Mouse (Mus musculus): ENCODE measurements at regions not wholly inside any gene's neighbourhood (a gene's known extent, or its start where the extent isn't known, plus 50 kb on each side); places are given as distances from the start of the nearest gene placed in this dataset.

DNA sequence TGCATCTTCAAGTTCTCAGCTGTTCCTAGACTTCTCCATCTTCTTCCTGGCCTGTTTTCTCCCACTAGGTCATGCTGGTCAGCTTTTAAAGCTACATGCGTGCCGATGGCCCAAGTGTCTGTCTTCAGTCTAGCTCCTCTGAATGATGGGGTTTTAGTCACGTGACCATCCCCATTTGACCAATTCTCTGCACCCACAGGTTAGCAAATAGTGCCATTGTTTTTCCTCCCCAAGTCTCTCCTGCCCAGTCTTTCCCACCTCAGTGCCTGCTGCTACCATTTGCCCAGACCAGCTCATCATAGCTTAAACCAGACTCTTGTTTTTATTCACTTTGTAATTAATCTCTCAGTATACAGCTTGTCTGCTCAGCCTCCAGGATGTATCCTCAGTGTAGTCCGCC lies 62.3 kb downstream of the Zfp706 start:
- H3K9me3 ChIP-seq (replicated peaks): no peaks in the 10 kb centered on the region
- no peak overlapping the region for H3K9ac ChIP-seq
- no peak overlapping the region for H3K27ac ChIP-seq (replicated peaks)
- no peak overlapping the region for H3K4me3 ChIP-seq (replicated peaks)
- no peaks in the 10 kb centered on the region for H3K36me3 ChIP-seq (replicated peaks)
- H3K27me3 ChIP-seq: no peaks in the 10 kb centered on the region
- no peak overlapping the region for H3K4me2 ChIP-seq
- ATAC-seq (ENCODE audit: insufficient read depth): no peak
- no peaks in the 10 kb centered on the region for H3K4me1 ChIP-seq (replicated peaks)
- 69% methylated on average over 4 of the region's 4 CpGs for WGBS (ENCODE audit: insufficient replicate concordance)

DNA sequence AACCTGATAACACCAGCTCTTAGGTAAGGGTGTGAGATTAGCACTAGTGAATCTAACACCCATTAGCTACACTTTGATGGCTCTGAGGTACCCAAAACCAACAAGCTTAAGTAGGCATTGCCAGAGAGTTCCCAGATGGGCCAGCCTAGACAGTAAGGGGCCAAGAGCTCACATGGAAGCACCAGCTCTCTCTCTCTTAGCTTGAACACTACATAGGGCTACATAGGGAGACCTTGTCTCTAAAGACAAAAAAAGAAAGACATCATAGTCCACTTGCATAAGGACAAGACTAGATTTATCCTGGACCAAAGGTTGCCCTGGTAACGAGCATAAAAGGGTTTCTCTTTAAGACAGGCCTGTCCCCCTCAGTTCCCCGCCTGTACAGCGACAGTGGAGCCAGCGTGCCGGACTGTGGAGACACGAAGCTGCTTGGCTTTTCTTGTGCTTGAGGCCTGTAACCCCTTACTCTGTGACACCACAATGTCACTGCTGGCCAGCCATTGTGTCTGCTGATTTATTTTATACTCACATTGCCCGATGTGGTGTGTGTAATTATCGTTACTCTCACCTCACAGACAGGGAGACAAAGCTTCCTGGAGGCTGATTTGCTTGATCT lies 62.9 kb downstream of the Zfp706 start:
- Histone ChIP-seq H3K27ac (replicated peaks) (no peak overlapping the region), H3K27me3 (no peaks in the 10 kb centered on the region)
- 68% methylated on average over 8 of the region's 8 CpGs for WGBS (ENCODE audit: insufficient replicate concordance)

DNA sequence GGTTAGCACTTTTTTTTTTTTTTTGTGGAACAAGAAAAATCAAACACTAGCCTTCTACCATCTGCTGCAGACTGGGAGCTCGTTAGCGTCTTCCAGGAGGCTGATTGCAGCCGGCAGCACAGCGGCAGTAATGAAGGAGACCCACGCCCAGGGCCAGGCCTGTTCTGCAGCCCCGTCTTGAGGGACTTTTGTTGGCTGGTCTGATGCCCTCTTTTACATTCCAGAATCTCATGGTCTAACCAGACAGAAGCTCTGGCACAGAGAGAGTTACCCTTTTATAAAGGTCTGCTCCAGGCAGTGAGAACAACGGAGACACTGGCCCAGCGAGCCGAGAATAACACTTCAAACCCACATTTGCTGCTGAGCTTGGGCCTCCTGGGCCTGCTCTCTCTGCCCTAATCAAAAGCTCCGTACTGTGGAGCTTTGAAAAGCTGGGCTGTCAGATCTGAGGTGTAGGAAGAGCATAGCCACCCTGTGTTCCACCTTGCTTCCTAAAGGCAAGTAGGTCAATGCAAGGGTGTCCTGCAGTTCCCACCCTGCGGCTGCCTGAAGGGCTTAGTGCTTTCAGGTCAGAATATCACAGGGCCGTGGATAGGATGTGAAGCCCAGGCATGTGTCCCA lies 64.0 kb downstream of the Zfp706 start:
- no peaks in the 10 kb centered on the region for H3K9me3 ChIP-seq (replicated peaks)
- no peak overlapping the region for H3K4me2 ChIP-seq
- peaks cover 7% of the 10 kb centered on the region; the same call in 1 of the 2 replicates for H3K4me1 ChIP-seq (replicated peaks)
- peaks cover 5% of the 10 kb centered on the region; the same call in 1 of the 2 replicates for H3K27me3 ChIP-seq
- no peak for ATAC-seq (ENCODE audit: insufficient read depth)
- no peak overlapping the region for H3K27ac ChIP-seq (replicated peaks)
- H3K9ac ChIP-seq: no peak overlapping the region
- WGBS (ENCODE audit: insufficient replicate concordance): 74% methylated on average over 12 of the region's 12 CpGs
- no peak overlapping the region for H3K4me3 ChIP-seq (replicated peaks)
- H3K36me3 ChIP-seq (replicated peaks): no peaks in the 10 kb centered on the region

More for the DNA sequence above, 62.9 kb downstream of the Zfp706 start:
- Histone ChIP-seq H3K36me3 (replicated peaks) (no peaks in the 10 kb centered on the region), H3K4me2 (no peak overlapping the region), H3K9me3 (replicated peaks) (no peaks in the 10 kb centered on the region), H3K9ac (no peak overlapping the region), H3K4me3 (replicated peaks) (no peak overlapping the region), H3K4me1 (replicated peaks) (no peaks in the 10 kb centered on the region)
- ATAC-seq (ENCODE audit: insufficient read depth): no peak

DNA sequence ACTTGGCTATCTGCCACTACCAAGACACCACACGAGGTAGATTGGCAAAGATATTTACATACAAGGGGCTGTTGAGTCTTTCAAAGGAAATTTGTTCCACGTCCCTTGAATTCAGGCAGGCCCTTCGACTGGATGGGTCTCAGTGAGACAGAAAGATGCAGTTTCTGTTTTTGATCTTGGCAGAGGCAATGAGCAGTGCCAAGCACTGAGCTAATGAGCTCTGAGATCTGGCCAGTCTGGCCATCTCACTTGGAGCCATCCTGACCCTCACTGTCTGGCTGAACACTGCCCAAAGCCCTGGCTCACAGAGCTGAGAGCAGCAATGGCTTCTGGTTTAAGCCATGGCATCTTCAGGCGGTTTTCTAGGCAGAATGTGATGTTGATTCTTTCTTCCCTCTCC lies 65.3 kb downstream of the Zfp706 start:
- H3K4me2 ChIP-seq: no peak overlapping the region
- H3K9ac ChIP-seq: no peak overlapping the region
- no peaks in the 10 kb centered on the region for H3K9me3 ChIP-seq (replicated peaks)
- ATAC-seq (ENCODE audit: insufficient read depth): no peak
- H3K27ac ChIP-seq (replicated peaks): no peak overlapping the region
- no peaks in the 10 kb centered on the region for H3K36me3 ChIP-seq (replicated peaks)
- H3K4me1 ChIP-seq (replicated peaks): peaks cover 17% of the 10 kb centered on the region
- H3K4me3 ChIP-seq (replicated peaks): no peak overlapping the region
- peaks cover 15% of the 10 kb centered on the region for H3K27me3 ChIP-seq
- WGBS (ENCODE audit: insufficient replicate concordance): 50% methylated on average over 4 of the region's 4 CpGs

DNA sequence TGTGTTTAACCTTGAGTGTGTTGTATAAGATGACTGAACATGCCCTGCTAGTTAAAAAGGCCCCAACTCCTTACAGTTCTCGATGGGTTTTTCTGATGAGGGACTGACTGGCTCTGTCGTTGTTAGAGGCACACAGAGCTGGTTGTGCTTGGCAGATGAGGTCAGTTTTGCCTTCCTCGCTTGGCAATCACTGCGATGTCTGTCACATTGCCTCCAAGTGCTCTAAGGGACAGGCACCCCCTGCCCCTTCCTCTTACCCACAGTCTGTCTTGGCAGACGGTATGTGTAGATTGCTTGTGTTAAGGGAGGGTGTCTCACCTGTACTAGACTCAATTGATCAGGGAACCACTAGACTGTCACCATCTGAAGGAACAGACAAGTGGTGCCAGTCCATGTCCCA lies 65.8 kb downstream of the Zfp706 start:
- Histone ChIP-seq H3K27me3 (peaks cover 15% of the 10 kb centered on the region), H3K4me1 (replicated peaks) (peaks cover 17% of the 10 kb centered on the region), H3K9me3 (replicated peaks) (no peaks in the 10 kb centered on the region), H3K27ac (replicated peaks) (no peak overlapping the region), H3K4me3 (replicated peaks) (no peak overlapping the region), H3K9ac (no peak overlapping the region), H3K36me3 (replicated peaks) (no peaks in the 10 kb centered on the region), H3K4me2 (no peak overlapping the region)
- WGBS (ENCODE audit: insufficient replicate concordance): 61% methylated on average over 5 of the region's 5 CpGs
- ATAC-seq (ENCODE audit: insufficient read depth): no peak

DNA sequence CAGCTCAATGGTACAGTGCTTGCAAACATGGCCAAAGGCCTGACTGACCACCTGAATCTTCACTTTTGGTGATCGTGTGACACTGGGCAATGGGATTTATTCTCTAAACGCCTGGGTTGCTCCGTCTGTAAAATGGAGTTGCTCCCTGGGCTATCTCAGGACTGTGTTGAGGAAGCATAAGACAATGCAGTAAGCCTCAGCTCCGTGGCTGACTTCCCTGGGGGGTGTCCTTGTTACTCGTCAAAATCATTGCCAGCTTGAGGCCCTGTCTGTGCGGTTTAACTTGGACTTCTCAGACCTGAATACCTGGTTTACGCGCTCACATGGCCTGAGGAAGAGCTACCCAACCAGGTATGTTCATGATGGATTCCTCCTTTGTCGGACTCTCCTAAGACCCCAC lies 68.0 kb downstream of the Zfp706 start:
- ATAC-seq (ENCODE audit: insufficient read depth): no peak
- H3K9ac ChIP-seq: no peak overlapping the region
- H3K27ac ChIP-seq (replicated peaks): no peak overlapping the region
- peaks cover 17% of the 10 kb centered on the region for H3K4me1 ChIP-seq (replicated peaks)
- H3K4me3 ChIP-seq (replicated peaks): no peak overlapping the region
- 75% methylated on average over 9 of the region's 9 CpGs for WGBS (ENCODE audit: insufficient replicate concordance)
- peaks cover 15% of the 10 kb centered on the region for H3K27me3 ChIP-seq
- H3K9me3 ChIP-seq (replicated peaks): no peaks in the 10 kb centered on the region
- no peaks in the 10 kb centered on the region for H3K36me3 ChIP-seq (replicated peaks)
- no peak overlapping the region for H3K4me2 ChIP-seq

DNA sequence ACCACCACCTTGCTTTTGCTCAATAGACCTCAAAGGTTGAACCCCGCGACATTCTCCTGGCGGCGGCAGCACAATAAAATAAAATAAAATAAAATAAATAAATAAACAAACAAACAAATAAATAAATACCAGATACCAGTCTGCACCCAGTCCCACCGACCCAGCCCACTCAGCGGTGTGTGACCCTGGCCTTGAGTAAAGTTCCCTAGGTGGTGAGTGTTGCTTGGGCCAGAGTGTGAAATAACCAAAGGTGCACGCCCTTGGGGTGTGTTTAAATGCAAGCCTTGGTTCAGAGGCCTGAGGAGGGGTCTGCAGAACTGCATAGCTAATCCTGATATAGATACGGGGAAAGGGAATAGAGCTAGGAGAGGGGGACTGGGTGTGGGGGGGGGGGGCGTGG lies 68.4 kb downstream of the Zfp706 start:
- 35% methylated on average over 9 of the region's 9 CpGs for WGBS (ENCODE audit: insufficient replicate concordance)
- peaks cover 17% of the 10 kb centered on the region for H3K4me1 ChIP-seq (replicated peaks)
- no peaks in the 10 kb centered on the region for H3K9me3 ChIP-seq (replicated peaks)
- H3K36me3 ChIP-seq (replicated peaks): no peaks in the 10 kb centered on the region
- peak overlapping the region; percentile 81 for H3K4me2 ChIP-seq
- ATAC-seq (ENCODE audit: insufficient read depth): no peak
- H3K27ac ChIP-seq (replicated peaks): no peak overlapping the region
- peak overlapping the region; percentile 59 for H3K4me3 ChIP-seq (replicated peaks)
- H3K27me3 ChIP-seq: peaks cover 15% of the 10 kb centered on the region
- H3K9ac ChIP-seq: peak overlapping the region; percentile 45; the same call in 1 of the 2 replicates

DNA sequence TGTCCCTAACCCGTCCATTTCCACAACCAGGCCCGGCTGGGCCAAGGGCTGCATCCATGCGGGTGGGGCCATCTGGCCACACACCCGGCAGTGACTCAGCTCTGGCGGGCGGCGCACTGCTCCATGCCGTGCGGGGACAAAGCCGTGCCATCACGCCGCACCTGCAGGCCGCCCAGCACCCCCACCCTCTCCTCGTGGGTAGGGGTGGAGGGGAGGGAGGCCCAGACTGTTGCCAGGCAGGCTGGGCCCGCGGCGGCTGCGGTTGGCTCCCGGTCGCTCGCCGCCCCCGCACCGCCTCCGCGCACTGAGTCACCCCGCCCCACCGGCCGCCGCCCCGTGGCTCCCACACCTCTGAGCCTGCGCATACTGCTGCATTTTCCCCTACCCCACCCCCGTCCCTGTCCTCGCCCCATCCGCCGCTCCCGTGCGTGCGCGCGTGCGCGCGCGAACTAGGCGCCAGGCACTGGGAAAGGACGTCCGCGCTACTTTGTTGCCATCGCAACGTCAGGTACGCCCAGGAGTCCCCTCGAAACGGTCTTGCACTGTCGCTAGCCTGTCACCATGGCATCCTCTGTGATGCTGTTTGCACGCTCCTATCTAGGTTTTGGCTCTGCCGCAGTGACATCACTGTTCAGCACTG lies 68.9 kb downstream of the Zfp706 start:
- Histone ChIP-seq H3K4me1 (replicated peaks) (peaks cover 17% of the 10 kb centered on the region), H3K27me3 (peaks cover 15% of the 10 kb centered on the region), H3K27ac (replicated peaks) (peak overlapping the region; percentile 65), H3K4me3 (replicated peaks) (peak overlapping the region; percentile 59), H3K9ac (peak overlapping the region; percentile 45), H3K4me2 (peak overlapping the region; percentile 81), H3K36me3 (replicated peaks) (no peaks in the 10 kb centered on the region), H3K9me3 (replicated peaks) (no peaks in the 10 kb centered on the region)
- peak; percentile 92 for ATAC-seq (ENCODE audit: insufficient read depth)
- under 1% methylated on average over 44 of the region's 57 CpGs for WGBS (ENCODE audit: insufficient replicate concordance)

DNA sequence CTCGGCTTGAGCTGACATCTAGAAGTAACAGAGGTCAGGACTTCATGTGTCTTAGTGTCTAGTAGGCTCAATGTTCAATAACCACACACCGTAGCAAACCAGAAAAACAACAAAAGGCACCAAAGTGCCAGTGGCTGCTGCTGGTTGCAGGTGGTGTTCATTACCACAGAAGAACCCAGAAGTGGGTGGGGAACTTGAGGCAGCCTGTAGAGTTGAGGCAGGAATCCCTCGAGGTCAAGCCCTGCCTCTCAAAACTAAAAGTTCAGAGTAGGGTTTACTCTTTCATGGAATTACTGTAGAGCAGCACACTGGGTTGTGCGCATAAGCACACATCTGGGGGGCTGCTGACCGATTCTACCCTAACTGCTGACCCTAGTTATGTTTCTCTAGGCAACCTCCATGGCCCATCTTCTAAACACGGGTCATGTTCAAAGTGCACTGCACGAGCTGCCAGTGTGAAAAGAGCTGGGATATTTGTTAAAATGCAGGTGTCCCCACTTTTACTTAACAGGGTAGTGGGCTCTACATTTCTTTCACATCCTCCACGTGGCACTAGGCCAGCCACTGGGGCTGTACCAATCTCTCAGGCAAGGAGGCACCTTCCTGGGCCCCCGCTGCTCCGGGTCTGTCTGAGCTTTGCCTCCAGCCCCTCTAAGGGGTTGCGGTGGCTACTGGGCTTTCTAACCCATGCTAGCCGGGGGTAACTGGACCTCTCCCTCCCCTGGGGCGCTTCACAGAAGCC lies 69.6 kb downstream of the Zfp706 start:
- 25% methylated on average over 13 of the region's 13 CpGs for WGBS (ENCODE audit: insufficient replicate concordance)
- Histone ChIP-seq H3K4me2 (peak overlapping the region; percentile 81), H3K27ac (replicated peaks) (peak overlapping the region; percentile 65), H3K9ac (peak overlapping the region; percentile 45), H3K9me3 (replicated peaks) (no peaks in the 10 kb centered on the region), H3K4me1 (replicated peaks) (peaks cover 17% of the 10 kb centered on the region), H3K4me3 (replicated peaks) (peak overlapping the region; percentile 59), H3K36me3 (replicated peaks) (no peaks in the 10 kb centered on the region), H3K27me3 (peaks cover 15% of the 10 kb centered on the region)
- no peak for ATAC-seq (ENCODE audit: insufficient read depth)

DNA sequence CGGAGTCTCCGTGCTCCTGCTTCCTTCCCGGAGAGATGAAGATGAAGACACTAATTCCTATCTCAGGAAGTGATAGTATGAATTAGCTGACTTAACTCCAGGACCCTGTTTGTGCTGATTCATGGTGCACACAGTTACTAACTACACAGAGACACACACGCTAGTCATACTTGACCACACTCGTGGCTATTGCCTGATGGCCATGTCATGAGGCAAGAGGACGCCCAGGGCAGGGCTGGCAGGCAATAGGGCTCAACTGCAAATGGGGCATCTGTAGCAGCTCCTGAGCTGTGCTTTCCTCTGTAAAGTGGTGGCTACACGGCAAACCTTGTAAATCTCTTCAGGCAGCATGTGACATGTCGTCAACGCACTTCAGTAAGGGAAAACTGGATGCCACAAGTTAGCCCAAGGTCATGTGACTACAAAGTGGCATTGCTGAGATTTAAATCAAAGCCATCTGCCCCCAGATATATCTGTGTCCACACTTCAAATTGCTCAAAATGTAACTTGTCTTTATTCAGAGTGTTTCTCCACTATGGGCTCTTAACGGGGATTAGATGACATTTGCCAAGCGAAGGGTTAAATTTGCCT lies 70.4 kb downstream of the Zfp706 start:
- Histone ChIP-seq H3K36me3 (replicated peaks) (no peaks in the 10 kb centered on the region), H3K4me3 (replicated peaks) (no peak overlapping the region), H3K4me1 (replicated peaks) (peaks cover 17% of the 10 kb centered on the region), H3K27ac (replicated peaks) (no peak overlapping the region), H3K4me2 (no peak overlapping the region), H3K27me3 (peaks cover 15% of the 10 kb centered on the region), H3K9me3 (replicated peaks) (no peaks in the 10 kb centered on the region), H3K9ac (no peak overlapping the region)
- ATAC-seq (ENCODE audit: insufficient read depth): no peak
- 52% methylated on average over 11 of the region's 11 CpGs for WGBS (ENCODE audit: insufficient replicate concordance)

DNA sequence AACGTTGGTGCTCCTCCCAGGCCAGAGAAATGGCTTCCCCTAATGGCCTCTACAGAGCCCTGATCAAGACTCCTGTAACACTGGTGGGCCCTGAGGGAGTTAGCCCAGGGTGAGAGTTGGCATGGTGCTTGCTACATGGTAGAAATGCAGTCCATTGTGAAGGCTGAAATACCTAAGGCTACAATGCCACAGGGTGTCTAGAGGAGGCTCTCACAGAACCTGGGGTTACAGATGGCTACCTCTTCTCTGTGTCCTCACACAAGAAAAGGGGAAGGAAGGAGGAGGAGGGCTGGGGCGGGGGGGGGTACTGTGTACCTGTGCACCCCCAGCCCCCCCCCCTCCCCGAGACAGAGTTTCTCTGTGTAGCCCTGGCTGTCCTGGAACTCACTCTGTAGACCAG lies 72.8 kb downstream of the Zfp706 start:
- ATAC-seq (ENCODE audit: insufficient read depth): no peak
- H3K4me2 ChIP-seq: no peak overlapping the region
- WGBS (ENCODE audit: insufficient replicate concordance): 28% methylated on average over 3 of the region's 3 CpGs

More for the DNA sequence above, 72.8 kb downstream of the Zfp706 start:
- Histone ChIP-seq H3K9ac (no peak overlapping the region), H3K4me3 (replicated peaks) (no peak overlapping the region), H3K27ac (replicated peaks) (no peak overlapping the region), H3K36me3 (replicated peaks) (no peaks in the 10 kb centered on the region), H3K9me3 (replicated peaks) (no peaks in the 10 kb centered on the region), H3K27me3 (peaks cover 15% of the 10 kb centered on the region), H3K4me1 (replicated peaks) (peaks cover 21% of the 10 kb centered on the region)

All from liver, embryonic 15.5 days (tissue).